In genomic region chr3:122046187-122046620, GRCm38 (mm10) we compare ENCODE assay signal across 8 mouse cellular contexts. TPM values are rescaled to one million over a fixed set of nuclear protein-coding genes. Genes with fewer than 3 reads are reported as not detected.
DNase-seq lines count a peak whose midpoint lies in the region; ATAC-seq lines count a peak whose summit lies in the region.

No protein-coding gene starts in this region.

- H3K36me3 ChIP-seq in neural tube, embryonic 14.5 days (ENCODE audit: control insufficient read depth, insufficient read depth, low read length), result no peaks in the 10 kb centered on the region

- peak; percentile 30 for DNase-seq in adrenal gland, adult 2 months
- DNase-seq in adrenal gland, postnatal 4 days (ENCODE audit: low spot score in 2 of 2), result no peak
- DNase-seq in embryo, embryonic 10.5 days (ENCODE audit: low spot score), result peak; percentile 42
- peak; percentile 49 to 77 for DNase-seq in gastrocnemius, postnatal 4 days (ENCODE audit: low spot score in 2 of 2)
- peak; percentile 69 to 75 for DNase-seq in kidney, postnatal 25 days
- DNase-seq in urinary bladder, postnatal 25 days (ENCODE audit: low spot score), result no peak
- DNase-seq in spleen, postnatal 14 days (ENCODE audit: low spot score in 2 of 2), result no peak

- H3K27me3 ChIP-seq in neural tube, embryonic 14.5 days (ENCODE audit: control insufficient read depth, insufficient read depth, low read length), result peaks cover 3% of the 10 kb centered on the region; the same call in 1 of the 2 replicates

- peak; percentile 46; the same call in 1 of the 2 replicates for ATAC-seq in neural tube, embryonic 14.5 days (ENCODE audit: low read depth)

- H3K4me1 ChIP-seq in neural tube, embryonic 14.5 days (ENCODE audit: control insufficient read depth, insufficient read depth, low read length), result peaks cover 29% of the 10 kb centered on the region

- no peaks in the 10 kb centered on the region for H3K9me3 ChIP-seq in neural tube, embryonic 14.5 days (ENCODE audit: control insufficient read depth, low read length)

- 8% methylated on average over 10 of the region's 10 CpGs for WGBS in neural tube, embryonic 14.5 days

- H3K4me3 ChIP-seq in neural tube, embryonic 14.5 days (ENCODE audit: low read depth, low read length), result no peak overlapping the region

- no peak overlapping the region for H3K4me2 ChIP-seq in neural tube, embryonic 14.5 days (ENCODE audit: low read depth, low read length)

- H3K9ac ChIP-seq in neural tube, embryonic 14.5 days (replicated peaks; ENCODE audit: low read depth, low read length), result no peak overlapping the region

- no peak overlapping the region for H3K27ac ChIP-seq in neural tube, embryonic 14.5 days (ENCODE audit: low read depth, low read length)

RNA-seq across cellular contexts. Expression of gene Abca4, which starts 2.0 kb away (rescaled TPM):
- 1 to 10 TPM; 1.7 to 5.9 TPM for total RNA-seq in adrenal gland, adult 2 months (2021)
- polyA plus RNA-seq in adrenal gland, adult 2 months (2012; rRNA removed), result 0.87 and 1.8 TPM in 2 replicates
- total RNA-seq in adrenal gland, postnatal 4 days (2021), result 1 to 10 TPM; 2.8 to 3.6 TPM
- total RNA-seq in gastrocnemius, postnatal 4 days (2021), result 1 to 10 TPM; 1.9 to 2.9 TPM
- 0.66 and 0.75 TPM in 2 replicates for polyA plus RNA-seq in neural tube, embryonic 14.5 days (2014; fragmentation: Nextera tagmentation; extraction: Ambion mirVana)

Comparison
In these comparisons a context has a peak if more than half of its experiments do, and no peak if none do; other contexts are left out.
1. DNase-seq: peak in adrenal gland, adult 2 months (single experiment), embryo, embryonic 10.5 days (single experiment), gastrocnemius, postnatal 4 days (2 of 2) and kidney, postnatal 25 days (2 of 2); none in adrenal gland, postnatal 4 days (0 of 2), urinary bladder, postnatal 25 days (single experiment) and spleen, postnatal 14 days (0 of 2).